Mouse (Mus musculus) neural tube, embryonic 14.5 days (tissue): ENCODE results near the gene Aldh3a2. TPM values are rescaled to one million over a fixed set of nuclear protein-coding genes. Genes with fewer than 3 reads are reported as not detected.

Experiments
- ATAC-seq: fragments of 200-750 bp; cut with Nextera tagmentation; 2 replicates; pipeline ENCODE4 v1.8.0; 2017; ENCODE audit warnings: low read depth, mild to moderate bottlenecking, moderate TSS enrichment, moderate library complexity
- H3K27ac ChIP-seq: fragments of 300-500 bp; sonication (generic); 2 replicates; pipeline ENCODE4 v1.5.1; 2014; ENCODE audit warnings: low read depth, mild to moderate bottlenecking, control low read depth, low read length, moderate library complexity, mixed read lengths
- H3K27me3 ChIP-seq: fragments of 300-500 bp; sonication (generic); 2 replicates; pipeline ENCODE4 v1.6.1; 2014; ENCODE audit warnings: low read length; ENCODE audit not compliant: control insufficient read depth, insufficient read depth
- H3K36me3 ChIP-seq: fragments of 300-500 bp; sonication (generic); 2 replicates; pipeline ENCODE4 v1.6.1; 2014; ENCODE audit warnings: low read length, mixed read lengths; ENCODE audit not compliant: control insufficient read depth, insufficient read depth
- H3K4me1 ChIP-seq: fragments of 300-500 bp; sonication (generic); 2 replicates; pipeline ENCODE4 v1.6.1; 2014; ENCODE audit warnings: low read length; ENCODE audit not compliant: control insufficient read depth, insufficient read depth
- H3K4me2 ChIP-seq: fragments of 300-500 bp; sonication (generic); 2 replicates; pipeline ENCODE4 v1.6.1; 2014; ENCODE audit warnings: mild to moderate bottlenecking, low read depth, low read length, control low read depth
- H3K4me3 ChIP-seq: fragments of 300-500 bp; sonication (generic); 2 replicates; pipeline ENCODE4 v1.5.1; 2014; ENCODE audit warnings: low read depth, low read length, control low read depth, mixed read lengths
- H3K9ac ChIP-seq: fragments of 300-500 bp; sonication (generic); replicated peaks from 2 replicates; pipeline ENCODE4 v1.6.1; 2014; ENCODE audit warnings: low read depth, mild to moderate bottlenecking, control low read depth, low read length, mixed read lengths
- H3K9me3 ChIP-seq: fragments of 300-500 bp; sonication (generic); 2 replicates; pipeline ENCODE4 v1.6.1; 2016; ENCODE audit warnings: low read length; ENCODE audit not compliant: control insufficient read depth
- WGBS: fragments of 180-500 bp; shearing (Covaris S2); extraction: QIAGEN DNeasy Blood & Tissue Kit; methylation state at CpG from one replicate; pipeline ENCODE4 v1.1.7; 2014; 5-methylcytosine and 5-hydroxymethylcytosine counted together
- polyA plus RNA-seq: library from polyadenylated mRNA; unstranded; fragments of >200 nt; fragmentation: Nextera tagmentation; extraction: Ambion mirVana; gene quantifications from 2 replicates; pipeline ENCODE4 v1.2.1, GENCODE M21; 2014

Gene Aldh3a2
- polyA plus RNA-seq, 1 experiment from 2014 or later: 29.1 TPM

DNA sequence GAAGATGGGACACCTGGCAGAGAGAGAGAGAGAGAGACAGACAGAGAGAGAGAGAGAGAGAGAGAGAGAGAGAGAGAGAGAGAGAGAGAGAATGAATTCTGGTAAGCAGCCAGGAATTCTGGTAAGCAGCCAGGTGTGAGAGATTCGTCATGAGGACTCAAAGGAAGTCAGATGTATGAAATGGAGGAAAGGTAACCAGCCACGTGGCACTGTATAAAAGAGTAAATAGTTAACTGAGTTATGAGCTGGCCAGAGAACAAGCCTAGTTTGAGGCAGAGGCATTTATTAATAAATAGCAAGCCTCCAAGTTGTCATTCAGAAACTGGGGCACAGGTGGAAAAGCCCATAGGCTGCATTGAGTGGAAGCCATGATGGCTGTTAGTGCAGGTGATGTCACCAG is 30.6 kb upstream of the Aldh3a2 start:
- Histone ChIP-seq H3K27ac (no peak overlapping the region), H3K4me3 (no peak overlapping the region), H3K9ac (no peak overlapping the region), H3K4me1 (no peaks in the 10 kb centered on the region), H3K9me3 (no peaks in the 10 kb centered on the region), H3K36me3 (no peaks in the 10 kb centered on the region), H3K27me3 (no peaks in the 10 kb centered on the region), H3K4me2 (no peak overlapping the region)
- 78% methylated on average over 2 of the region's 2 CpGs for WGBS
- no peak for ATAC-seq

GRCm38 (mm10) chr11:61297326-61297725 is 30.1 kb upstream of the Aldh3a2 start:
- H3K36me3 ChIP-seq: no peaks in the 10 kb centered on the region
- no peak for ATAC-seq
- no peaks in the 10 kb centered on the region for H3K9me3 ChIP-seq
- H3K27ac ChIP-seq: no peak overlapping the region
- H3K4me2 ChIP-seq: no peak overlapping the region
- H3K9ac ChIP-seq: no peak overlapping the region
- no peaks in the 10 kb centered on the region for H3K27me3 ChIP-seq
- no peaks in the 10 kb centered on the region for H3K4me1 ChIP-seq
- no peak overlapping the region for H3K4me3 ChIP-seq
- 89% methylated on average over 2 of the region's 2 CpGs for WGBS

- H3K4me3 ChIP-seq: no peak overlapping the region
- WGBS: 27% methylated on average over 1 of the region's 1 CpGs
- no peaks in the 10 kb centered on the region for H3K36me3 ChIP-seq
- no peak for ATAC-seq
- H3K4me1 ChIP-seq: no peaks in the 10 kb centered on the region
- no peaks in the 10 kb centered on the region for H3K9me3 ChIP-seq
- H3K27ac ChIP-seq: no peak overlapping the region
- no peaks in the 10 kb centered on the region for H3K27me3 ChIP-seq
- H3K9ac ChIP-seq: no peak overlapping the region
- H3K4me2 ChIP-seq: no peak overlapping the region
Observed at GRCm38 (mm10) chr11:61296556-61296955, 29.3 kb upstream of the Aldh3a2 start.

- Histone ChIP-seq H3K9me3 (no peaks in the 10 kb centered on the region), H3K4me1 (no peaks in the 10 kb centered on the region), H3K9ac (no peak overlapping the region), H3K27ac (no peak overlapping the region), H3K4me2 (no peak overlapping the region), H3K36me3 (no peaks in the 10 kb centered on the region), H3K27me3 (no peaks in the 10 kb centered on the region), H3K4me3 (no peak overlapping the region)
- ATAC-seq: no peak
- WGBS: 95% methylated on average over 2 of the region's 2 CpGs
Observed at GRCm38 (mm10) chr11:61295556-61295955, 28.3 kb upstream of the Aldh3a2 start.

- no peak for ATAC-seq
- no peaks in the 10 kb centered on the region for H3K4me1 ChIP-seq
- no peak overlapping the region for H3K4me3 ChIP-seq
- WGBS: 83% methylated on average over 3 of the region's 3 CpGs
- H3K9me3 ChIP-seq: no peaks in the 10 kb centered on the region
- H3K4me2 ChIP-seq: no peak overlapping the region
- H3K27me3 ChIP-seq: no peaks in the 10 kb centered on the region
- H3K9ac ChIP-seq: no peak overlapping the region
- H3K27ac ChIP-seq: no peak overlapping the region
- no peaks in the 10 kb centered on the region for H3K36me3 ChIP-seq
Observed at GRCm38 (mm10) chr11:61294431-61294830, 27.2 kb upstream of the Aldh3a2 start.

DNA sequence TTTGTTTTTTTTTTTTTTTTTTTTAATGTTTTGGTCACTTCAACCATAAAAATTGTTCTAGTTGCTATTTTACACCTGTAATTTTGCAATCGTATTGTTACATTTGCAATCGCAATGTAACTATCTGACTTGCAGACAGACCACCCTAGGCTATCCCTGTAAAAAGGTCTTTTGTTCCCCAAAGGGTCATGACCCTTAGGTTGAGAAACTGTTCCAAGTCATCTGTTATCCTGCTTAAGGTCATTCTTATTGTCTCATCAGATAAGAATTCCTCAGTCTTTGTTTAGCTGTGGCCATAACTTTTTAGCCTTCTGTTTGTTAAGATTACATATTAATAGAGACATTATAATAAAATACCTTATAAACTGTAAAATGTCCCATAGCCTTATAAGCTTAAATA is 26.0 kb upstream of the Aldh3a2 start:
- H3K4me2 ChIP-seq: no peak overlapping the region
- no peaks in the 10 kb centered on the region for H3K4me1 ChIP-seq
- WGBS: 23% methylated on average over 2 of the region's 2 CpGs
- H3K27ac ChIP-seq: no peak overlapping the region
- ATAC-seq: no peak
- H3K9me3 ChIP-seq: no peaks in the 10 kb centered on the region
- H3K4me3 ChIP-seq: no peak overlapping the region
- no peak overlapping the region for H3K9ac ChIP-seq
- no peaks in the 10 kb centered on the region for H3K36me3 ChIP-seq
- H3K27me3 ChIP-seq: no peaks in the 10 kb centered on the region

DNA sequence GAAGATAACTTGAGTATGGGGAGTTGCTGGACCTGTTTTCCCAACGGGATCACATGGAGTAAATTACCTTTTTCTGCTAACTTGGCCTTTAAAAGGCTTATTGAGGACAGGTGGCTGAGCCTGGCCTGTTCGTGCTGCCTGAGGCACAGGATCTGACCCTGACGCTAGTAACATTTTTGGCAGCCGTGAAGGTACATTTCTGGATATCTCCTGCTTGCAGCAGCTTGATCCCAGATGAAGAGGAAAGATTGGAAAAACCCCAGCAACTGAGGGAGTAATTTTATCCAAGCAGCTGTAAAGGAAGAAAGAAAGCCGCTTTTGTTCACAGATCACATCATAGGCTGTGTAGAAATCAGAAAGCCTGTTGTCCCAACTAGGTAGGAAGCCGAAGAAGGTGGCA is 17.1 kb upstream of the Aldh3a2 start:
- 88% methylated on average over 6 of the region's 6 CpGs for WGBS
- H3K4me2 ChIP-seq: no peak overlapping the region
- H3K27me3 ChIP-seq: no peaks in the 10 kb centered on the region
- no peaks in the 10 kb centered on the region for H3K36me3 ChIP-seq
- no peak for ATAC-seq
- no peaks in the 10 kb centered on the region for H3K4me1 ChIP-seq
- no peak overlapping the region for H3K9ac ChIP-seq
- no peak overlapping the region for H3K4me3 ChIP-seq
- H3K27ac ChIP-seq: no peak overlapping the region
- no peaks in the 10 kb centered on the region for H3K9me3 ChIP-seq

DNA sequence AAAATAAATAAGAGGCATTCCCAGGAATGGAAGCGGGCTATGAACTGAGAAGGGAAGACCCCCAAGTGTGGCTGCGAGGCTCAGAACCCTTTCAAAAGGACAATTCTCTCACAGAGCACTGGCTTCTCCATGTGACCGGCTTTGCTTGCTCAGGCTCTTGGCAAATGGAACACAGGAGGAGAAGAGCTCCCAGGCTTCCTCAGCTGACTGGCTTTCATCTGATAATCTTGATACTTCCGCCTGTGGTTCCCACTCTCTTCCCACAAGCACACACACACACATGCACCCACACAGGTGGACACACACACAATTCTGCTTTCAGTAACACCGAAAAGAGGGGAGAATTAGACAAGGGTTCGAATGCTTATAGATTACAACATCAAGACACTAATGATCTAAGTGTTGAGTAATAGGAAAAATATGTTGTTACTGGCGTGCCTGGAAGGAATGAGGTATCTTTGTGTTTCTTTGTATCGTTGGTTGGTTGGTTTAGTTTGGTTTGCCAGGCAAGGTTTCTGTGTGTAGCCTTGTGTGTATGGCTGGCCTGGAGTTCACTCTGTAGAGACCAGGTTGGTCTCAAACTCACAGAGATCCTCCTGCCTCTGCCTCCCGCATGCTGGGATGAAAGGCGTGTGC is 16.3 kb upstream of the Aldh3a2 start:
- H3K4me3 ChIP-seq: no peak overlapping the region
- no peaks in the 10 kb centered on the region for H3K27me3 ChIP-seq
- H3K36me3 ChIP-seq: no peaks in the 10 kb centered on the region
- no peaks in the 10 kb centered on the region for H3K9me3 ChIP-seq
- 88% methylated on average over 10 of the region's 10 CpGs for WGBS
- no peak overlapping the region for H3K9ac ChIP-seq
- no peak for ATAC-seq
- H3K4me2 ChIP-seq: no peak overlapping the region
- H3K27ac ChIP-seq: no peak overlapping the region
- no peaks in the 10 kb centered on the region for H3K4me1 ChIP-seq

- no peaks in the 10 kb centered on the region for H3K36me3 ChIP-seq
- no peaks in the 10 kb centered on the region for H3K9me3 ChIP-seq
- no peak overlapping the region for H3K4me3 ChIP-seq
- H3K4me1 ChIP-seq: no peaks in the 10 kb centered on the region
- H3K27ac ChIP-seq: no peak overlapping the region
- H3K9ac ChIP-seq: no peak overlapping the region
- WGBS: 96% methylated on average over 8 of the region's 8 CpGs
- no peak for ATAC-seq
- no peaks in the 10 kb centered on the region for H3K27me3 ChIP-seq
- no peak overlapping the region for H3K4me2 ChIP-seq
Observed at GRCm38 (mm10) chr11:61278445-61279077, 11.3 kb upstream of the Aldh3a2 start.
